Mouse (Mus musculus): ENCODE data around the gene Oprm1.

GRCm38 (mm10) chr10:6936671-6937425 lies 178.5 kb downstream of the Oprm1 start:
- TF ChIP-seq POLR2A (IDR thresholded peaks at IDR 0.05; ENCODE audit: borderline replicate concordance, extremely low read depth, insufficient read depth, insufficient read length, poor library complexity, severe bottlenecking) = no peak
- TF ChIP-seq CTCF (IDR thresholded peaks at IDR 0.05; ENCODE audit: borderline replicate concordance, extremely low read depth, insufficient read depth, insufficient read length) = no peak

All from brain, embryonic 14.5 days (tissue).